Mouse (Mus musculus) frontal cortex, postnatal 25 days (tissue): Measurements from ENCODE around the gene Farp1.

Experiments
- DNase-seq, 2 experiments: peaks; one replicate each; pipeline ENCODE4 v3.0.0; 2022; ENCODE audit warnings: low spot score in 2 of 2

Farp1 gene

GRCm38 (mm10) chr14:121219226-121220039, 184.4 kb downstream of the Farp1 start:
- DNase-seq: no peak

- DNase-seq: no peak
Measured at GRCm38 (mm10) chr14:121220040-121220322, 185.0 kb downstream of the Farp1 start.

GRCm38 (mm10) chr14:121220723-121221122, 185.7 kb downstream of the Farp1 start:
- peak in 1 of 2 experiments; percentile 35 for DNase-seq

GRCm38 (mm10) chr14:121225804-121226203, 190.8 kb downstream of the Farp1 start:
- no peak for DNase-seq

- no peak for DNase-seq
Measured at GRCm38 (mm10) chr14:121229036-121229773, 194.2 kb downstream of the Farp1 start.

- DNase-seq: no peak
Measured at GRCm38 (mm10) chr14:121231232-121231631, 196.2 kb downstream of the Farp1 start.

- no peak for DNase-seq
Measured at GRCm38 (mm10) chr14:121234741-121235307, 199.8 kb downstream of the Farp1 start.

GRCm38 (mm10) chr14:121236736-121237135, 201.7 kb downstream of the Farp1 start:
- DNase-seq: no peak

- DNase-seq: no peak
Measured at GRCm38 (mm10) chr14:121238727-121239126, 203.7 kb downstream of the Farp1 start.

GRCm38 (mm10) chr14:121239386-121239785, 204.4 kb downstream of the Farp1 start:
- DNase-seq: no peak

- DNase-seq: no peak
Measured at GRCm38 (mm10) chr14:121244104-121244503, 209.1 kb downstream of the Farp1 start.

GRCm38 (mm10) chr14:121246048-121246731, 211.2 kb downstream of the Farp1 start:
- DNase-seq: no peak

GRCm38 (mm10) chr14:121247287-121247686, 212.3 kb downstream of the Farp1 start:
- no peak for DNase-seq

GRCm38 (mm10) chr14:121248346-121248745, 213.3 kb downstream of the Farp1 start:
- DNase-seq: no peak

GRCm38 (mm10) chr14:121251099-121251498, 216.1 kb downstream of the Farp1 start:
- no peak for DNase-seq

- DNase-seq: no peak
Measured at GRCm38 (mm10) chr14:121251708-121252107, 216.7 kb downstream of the Farp1 start.

- no peak for DNase-seq
Measured at GRCm38 (mm10) chr14:121252542-121252941, 217.5 kb downstream of the Farp1 start.

- no peak for DNase-seq
Measured at GRCm38 (mm10) chr14:121254869-121255268, 219.9 kb downstream of the Farp1 start.

GRCm38 (mm10) chr14:121255469-121255868, 220.5 kb downstream of the Farp1 start:
- DNase-seq: no peak

- no peak for DNase-seq
Measured at GRCm38 (mm10) chr14:121256896-121257295, 221.9 kb downstream of the Farp1 start.

- no peak for DNase-seq
Measured at GRCm38 (mm10) chr14:121259332-121259731, 224.3 kb downstream of the Farp1 start.

GRCm38 (mm10) chr14:121259789-121260188, 224.8 kb downstream of the Farp1 start:
- DNase-seq: peak; percentile 44 to 50
